Mouse (Mus musculus) olfactory bulb, adult 2 months (tissue): ENCODE measurements around the gene Prss54. TPM values are rescaled to one million over a fixed set of nuclear protein-coding genes. Genes with fewer than 3 reads are reported as not detected.

ENCODE experiments used
- H3K27ac ChIP-seq: fragments of 200-500 bp; 2 replicates; pipeline ENCODE4 v1.5.1; 2012; ENCODE audit warnings: low read depth, low read length; ENCODE audit not compliant: insufficient read depth
- H3K4me1 ChIP-seq: fragments of 200-500 bp; 2 replicates; pipeline ENCODE4 v1.6.1; 2012; ENCODE audit warnings: low read length; ENCODE audit not compliant: control insufficient read depth, insufficient read depth
- H3K4me3 ChIP-seq: fragments of 200-500 bp; 2 replicates; pipeline ENCODE4 v1.5.1; 2012; ENCODE audit warnings: mild to moderate bottlenecking, low read depth, low read length, moderate library complexity; ENCODE audit not compliant: insufficient read depth
- CTCF ChIP-seq: fragments of 200-500 bp; IDR thresholded peaks from 2 replicates; pipeline ENCODE4 v1.5.1; 2012; ENCODE audit warnings: low read depth, mild to moderate bottlenecking, low read length, moderate library complexity; ENCODE audit not compliant: insufficient read depth
- POLR2A ChIP-seq: fragments of 200-500 bp; IDR thresholded peaks from 2 replicates; pipeline ENCODE4 v1.6.1; 2012; ENCODE audit warnings: mild to moderate bottlenecking, low read depth, low read length, moderate library complexity; ENCODE audit not compliant: insufficient read depth
- WGBS: fragments of 180-500 bp; shearing (Covaris S2); methylation state at CpG from one replicate; pipeline ENCODE4 v1.1.7; 2018; 5-methylcytosine and 5-hydroxymethylcytosine counted together
- polyA plus RNA-seq: library from polyadenylated mRNA; stranded (reverse); fragments of >200 nt; gene quantifications from 2 replicates; pipeline ENCODE4 v1.2.4, GENCODE M21; 2012; ENCODE audit warnings: low replicate concordance; ENCODE audit not compliant: missing spikeins, insufficient read depth, insufficient read length

Prss54 gene
- polyA plus RNA-seq, 1 experiment: not detected

GRCm38 (mm10) chr8:95599861-95600260, 23.7 kb upstream of the Prss54 start:
- peaks cover 3% of the 10 kb centered on the region; the same call in 1 of the 2 replicates for H3K4me1 ChIP-seq
- H3K4me3 ChIP-seq: no peak overlapping the region
- H3K27ac ChIP-seq: no peak overlapping the region
- WGBS: 7% methylated on average over 11 of the region's 11 CpGs
- peak; percentile 29; the same call in 1 of the 2 replicates for TF ChIP-seq CTCF
- no peak for TF ChIP-seq POLR2A

- 75% methylated on average over 4 of the region's 4 CpGs for WGBS
- Histone ChIP-seq H3K4me3 (no peak overlapping the region), H3K27ac (no peak overlapping the region), H3K4me1 (peaks cover 3% of the 10 kb centered on the region; the same call in 1 of the 2 replicates)
- TF ChIP-seq POLR2A (no peak), CTCF (no peak)
Measured at GRCm38 (mm10) chr8:95596841-95597241, 20.7 kb upstream of the Prss54 start.

GRCm38 (mm10) chr8:95595131-95595530, 19.0 kb upstream of the Prss54 start:
- no peak overlapping the region for H3K4me3 ChIP-seq
- no peak for TF ChIP-seq POLR2A
- TF ChIP-seq CTCF: no peak
- no peak overlapping the region for H3K27ac ChIP-seq
- WGBS: 84% methylated on average over 14 of the region's 14 CpGs
- H3K4me1 ChIP-seq: peaks cover 3% of the 10 kb centered on the region; the same call in 1 of the 2 replicates

- Histone ChIP-seq H3K4me3 (no peak overlapping the region), H3K27ac (no peak overlapping the region), H3K4me1 (peaks cover 3% of the 10 kb centered on the region; the same call in 1 of the 2 replicates)
- 84% methylated on average over 7 of the region's 7 CpGs for WGBS
- TF ChIP-seq CTCF (no peak), POLR2A (no peak)
Measured at GRCm38 (mm10) chr8:95593439-95594393, 17.6 kb upstream of the Prss54 start.

GRCm38 (mm10) chr8:95592131-95592780, 16.1 kb upstream of the Prss54 start:
- H3K4me1 ChIP-seq: peaks cover 3% of the 10 kb centered on the region; the same call in 1 of the 2 replicates
- TF ChIP-seq CTCF: no peak
- no peak for TF ChIP-seq POLR2A
- no peak overlapping the region for H3K4me3 ChIP-seq
- 90% methylated on average over 12 of the region's 12 CpGs for WGBS
- no peak overlapping the region for H3K27ac ChIP-seq

- WGBS: 64% methylated on average over 4 of the region's 4 CpGs
- TF ChIP-seq POLR2A (no peak), CTCF (no peak)
- H3K4me3 ChIP-seq: no peak overlapping the region
- no peak overlapping the region for H3K27ac ChIP-seq
- peaks cover 3% of the 10 kb centered on the region; the same call in 1 of the 2 replicates for H3K4me1 ChIP-seq
Measured at GRCm38 (mm10) chr8:95590539-95590938, 14.4 kb upstream of the Prss54 start.

GRCm38 (mm10) chr8:95589282-95589681, 13.1 kb upstream of the Prss54 start:
- 76% methylated on average over 10 of the region's 10 CpGs for WGBS

GRCm38 (mm10) chr8:95587339-95587738, 11.2 kb upstream of the Prss54 start:
- TF ChIP-seq POLR2A (no peak), CTCF (no peak)
- no peak overlapping the region for H3K27ac ChIP-seq
- 63% methylated on average over 1 of the region's 1 CpGs for WGBS
- no peak overlapping the region for H3K4me3 ChIP-seq
- H3K4me1 ChIP-seq: no peaks in the 10 kb centered on the region

More at GRCm38 (mm10) chr8:95589282-95589681, 13.1 kb upstream of the Prss54 start:
- Histone ChIP-seq H3K4me1 (no peaks in the 10 kb centered on the region), H3K4me3 (no peak overlapping the region), H3K27ac (no peak overlapping the region)
- TF ChIP-seq CTCF (no peak), POLR2A (no peak)

GRCm38 (mm10) chr8:95573146-95573545, 3.0 kb downstream of the Prss54 start:
- TF ChIP-seq CTCF (no peak), POLR2A (no peak)
- no peak overlapping the region for H3K4me3 ChIP-seq
- WGBS: 93% methylated on average over 5 of the region's 5 CpGs

GRCm38 (mm10) chr8:95566809-95567208, 9.3 kb downstream of the Prss54 start:
- Histone ChIP-seq H3K4me3 (no peak overlapping the region), H3K4me1 (no peaks in the 10 kb centered on the region), H3K27ac (no peak overlapping the region)
- TF ChIP-seq POLR2A: no peak
- TF ChIP-seq CTCF: no peak
- WGBS: 90% methylated on average over 6 of the region's 6 CpGs

More at GRCm38 (mm10) chr8:95573146-95573545, 3.0 kb downstream of the Prss54 start:
- Histone ChIP-seq H3K4me1 (no peaks in the 10 kb centered on the region), H3K27ac (no peak overlapping the region)
